Mouse (Mus musculus) erythroblast, adult 5-6 weeks (primary cell): ENCODE data around the gene Ap1s1. TPM values are rescaled to one million over a fixed set of nuclear protein-coding genes. Genes with fewer than 3 reads are reported as not detected.
A peak's percentile ranks its signal among the peaks of the same experiment; 100 is the strongest.

Experiments
- ATAC-seq: replicated peaks from 2 replicates; pipeline ENCODE4 v1.8.0; 2016; ENCODE audit warnings: moderate number of reproducible peaks, mild to moderate bottlenecking, moderate TSS enrichment, inconsistent platforms; ENCODE audit not compliant: poor library complexity, low FRiP score, severe bottlenecking
- total RNA-seq, 2 experiments: library from RNA; stranded (forward) in 1 of 2; stranded (reverse) in 1 of 2; fragments of 150-400 nt in 1 of 2; fragments of 200-764, 138-1000 nt in 1 of 2; gene quantifications; 2 replicates each; pipeline versions ENCODE4 v1.2.3 to v1.2.4; 2015 to 2017; ENCODE audit warnings: low replicate concordance in 2 of 2

Ap1s1 gene
- total RNA-seq, 2 experiments from 2014 or later, result 3.5 to 5.2 TPM

DNA sequence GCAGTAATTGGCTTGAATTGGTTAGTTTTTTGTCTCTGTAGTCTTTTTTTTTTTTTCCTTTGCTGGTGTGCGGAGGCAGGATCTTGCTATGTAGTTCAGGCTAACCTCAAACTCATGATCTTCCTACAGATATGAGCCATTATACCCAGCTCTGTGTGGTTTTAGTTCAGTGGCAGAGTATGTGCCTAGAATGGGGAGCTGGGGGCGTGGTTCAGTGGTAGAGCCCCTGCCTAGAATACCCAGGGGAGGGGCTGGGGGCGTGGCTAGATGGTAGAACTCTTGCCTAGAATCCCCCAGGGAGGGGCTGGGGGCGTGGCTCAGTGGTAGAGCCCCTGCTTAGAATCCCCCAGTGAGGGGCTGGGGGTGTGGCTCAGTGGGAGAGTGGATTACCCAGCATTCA lies 22.8 kb upstream of the Ap1s1 start:
- ATAC-seq, result no peak

GRCm38 (mm10) chr5:137065923-137066322 lies 20.0 kb upstream of the Ap1s1 start:
- no peak for ATAC-seq

- no peak for ATAC-seq
Measured at GRCm38 (mm10) chr5:137065454-137065853, 19.5 kb upstream of the Ap1s1 start.

DNA sequence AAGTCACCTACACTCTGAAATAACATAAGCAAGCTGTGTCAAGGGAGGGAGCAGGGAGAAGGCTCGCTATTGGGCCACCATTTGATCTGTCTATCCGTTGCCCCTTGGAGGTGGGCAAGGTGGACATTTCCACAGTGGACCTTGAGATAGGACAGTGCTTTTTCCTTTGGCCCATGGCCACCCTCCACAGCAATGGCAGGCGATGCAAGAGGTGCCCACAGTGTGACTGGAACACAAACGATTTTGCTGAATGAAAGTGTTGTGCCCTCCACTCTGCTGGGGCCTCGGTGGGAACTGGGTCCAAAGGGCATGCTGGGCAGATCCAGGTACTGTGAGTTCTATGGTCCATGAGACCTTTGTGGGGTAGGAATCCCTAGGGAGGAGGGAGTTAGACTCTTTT lies 16.7 kb upstream of the Ap1s1 start:
- no peak for ATAC-seq

- no peak; the same call in 1 of the 2 replicates for ATAC-seq
Measured at GRCm38 (mm10) chr5:137061809-137062481, 16.0 kb upstream of the Ap1s1 start.

DNA sequence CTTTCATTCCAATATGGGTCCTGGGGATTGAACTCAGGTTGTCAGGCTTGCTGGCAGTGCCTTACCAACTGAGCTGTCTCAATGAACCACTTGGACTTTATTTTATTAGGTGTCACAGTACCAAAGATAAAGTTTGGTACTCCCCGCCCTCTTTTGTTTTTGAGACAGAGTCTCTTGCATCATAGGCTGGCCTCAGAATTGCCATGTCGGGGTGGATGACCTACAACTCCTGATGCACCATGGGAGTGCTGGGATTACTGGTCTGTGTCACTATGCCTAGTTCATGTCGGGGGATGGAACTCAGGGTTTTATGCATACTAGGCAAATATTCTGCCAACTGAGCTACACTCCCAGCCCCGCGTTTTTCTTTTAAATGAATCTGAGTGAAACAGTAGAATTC lies 8.9 kb upstream of the Ap1s1 start:
- ATAC-seq, result no peak

DNA sequence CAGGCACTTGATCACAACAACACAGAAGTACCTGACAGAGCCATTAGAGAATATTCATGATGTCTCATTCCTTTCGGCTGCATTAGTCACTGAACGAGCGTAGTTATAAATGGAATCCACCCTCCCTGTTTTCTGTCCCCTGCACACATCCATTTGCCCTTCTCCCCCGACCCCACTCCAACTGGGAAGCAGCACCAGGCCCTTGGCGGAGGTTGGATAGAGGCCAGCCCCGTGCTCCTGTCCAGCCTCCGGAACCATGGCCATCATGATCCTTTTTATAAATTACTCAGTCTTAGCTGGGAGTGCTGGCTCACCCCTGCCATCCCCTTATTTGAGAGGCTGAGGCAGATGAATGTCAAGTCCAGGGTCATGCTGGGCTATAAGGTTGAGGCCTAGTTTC lies 8.4 kb upstream of the Ap1s1 start:
- ATAC-seq, result no peak

GRCm38 (mm10) chr5:137051914-137052505 lies 6.1 kb upstream of the Ap1s1 start:
- no peak for ATAC-seq

DNA sequence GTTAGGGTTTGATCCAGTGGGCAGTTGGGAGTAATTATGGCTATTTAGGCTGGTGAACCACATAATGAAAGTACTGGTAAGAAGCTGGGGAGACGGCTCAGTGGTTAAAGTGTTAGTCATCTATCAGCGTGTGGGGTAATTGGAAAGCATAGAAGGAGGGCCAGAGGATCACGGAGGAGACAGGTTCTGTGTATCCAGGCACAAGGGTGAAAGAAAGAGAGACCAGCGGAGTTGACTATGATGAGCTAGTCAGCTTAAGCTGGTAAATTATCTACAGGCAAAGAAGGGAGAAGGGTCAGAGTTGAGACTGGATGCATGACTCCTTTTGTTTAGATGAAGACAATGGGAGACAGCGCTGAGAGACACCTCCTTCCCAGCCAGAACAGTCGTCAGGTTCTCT lies 5.2 kb upstream of the Ap1s1 start:
- no peak for ATAC-seq

DNA sequence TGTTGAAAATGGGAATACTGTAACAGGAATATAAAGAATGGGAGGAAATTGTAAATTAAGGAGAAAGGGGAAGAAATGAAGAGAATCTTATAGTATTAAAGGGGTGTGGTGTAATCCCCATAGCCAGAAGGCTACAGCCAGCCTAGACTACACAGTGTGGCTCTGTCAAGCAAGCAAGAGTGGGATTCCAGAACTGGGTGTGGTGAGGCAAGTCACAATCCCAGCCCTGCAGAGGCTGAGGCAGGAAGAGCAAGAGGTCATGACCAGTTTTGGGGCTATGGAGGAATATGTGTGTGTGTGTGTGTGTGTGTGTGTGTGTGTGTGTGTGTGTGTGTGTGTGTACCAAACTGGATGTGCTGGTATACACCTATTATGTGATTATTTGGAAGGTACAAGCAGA lies 1.1 kb upstream of the Ap1s1 start:
- no peak for ATAC-seq

DNA sequence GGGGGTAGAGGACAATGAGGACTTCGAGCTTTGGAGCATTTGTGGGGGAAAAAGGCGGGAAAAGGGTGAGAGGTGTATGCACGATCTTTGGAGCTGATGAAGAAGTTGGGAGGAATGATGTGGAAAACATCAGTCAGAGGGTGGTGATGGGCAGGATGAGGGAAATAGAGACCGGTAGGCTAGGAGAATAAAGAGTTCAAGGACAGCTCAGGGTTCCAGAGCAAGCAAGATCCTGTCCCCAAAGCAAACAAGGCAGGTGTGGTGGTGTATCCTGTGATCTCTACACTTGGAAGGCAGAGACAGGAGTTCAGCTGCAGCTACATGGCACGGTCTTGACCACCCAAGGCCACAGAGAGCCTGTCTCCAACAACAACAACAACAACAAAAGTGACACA lies 386 bp upstream of the Ap1s1 start:
- ATAC-seq, result peak; percentile 30; the same call in 1 of the 2 replicates

- ATAC-seq, result no peak
Measured at GRCm38 (mm10) chr5:137043997-137044396, 1.9 kb downstream of the Ap1s1 start.

- no peak for ATAC-seq
Measured at GRCm38 (mm10) chr5:137041442-137041841, 4.5 kb downstream of the Ap1s1 start.

- ATAC-seq, result no peak
Measured at GRCm38 (mm10) chr5:137039453-137039852, 6.5 kb downstream of the Ap1s1 start.

- ATAC-seq, result no peak
Measured at GRCm38 (mm10) chr5:137036211-137036610, 9.7 kb downstream of the Ap1s1 start.

DNA sequence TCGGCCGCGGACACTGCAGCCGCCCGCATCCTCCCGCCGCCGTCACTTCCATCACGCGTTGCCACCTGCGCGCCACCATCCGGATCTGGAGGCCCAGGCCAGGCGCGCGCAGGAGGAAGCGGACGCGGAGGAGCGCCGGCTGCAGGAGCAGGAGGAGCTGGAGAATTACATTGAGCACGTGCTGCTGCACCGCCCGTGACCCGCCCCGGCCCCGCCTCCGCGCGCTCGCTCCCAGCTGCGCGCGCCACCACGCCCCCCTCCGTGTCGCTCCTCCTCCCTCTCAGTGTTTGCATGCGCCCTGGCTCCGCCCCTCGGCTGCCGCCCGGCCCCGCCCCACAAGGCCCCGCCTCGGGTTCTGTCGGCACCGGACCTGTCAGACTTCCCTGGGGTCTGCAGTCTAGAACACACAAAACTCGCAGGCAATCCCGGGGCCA lies 13.3 kb downstream of the Ap1s1 start:
- peak; percentile 76 for ATAC-seq

GRCm38 (mm10) chr5:137032033-137032421 lies 13.9 kb downstream of the Ap1s1 start:
- ATAC-seq, result no peak

GRCm38 (mm10) chr5:137031076-137032032 lies 14.6 kb downstream of the Ap1s1 start:
- ATAC-seq, result no peak

DNA sequence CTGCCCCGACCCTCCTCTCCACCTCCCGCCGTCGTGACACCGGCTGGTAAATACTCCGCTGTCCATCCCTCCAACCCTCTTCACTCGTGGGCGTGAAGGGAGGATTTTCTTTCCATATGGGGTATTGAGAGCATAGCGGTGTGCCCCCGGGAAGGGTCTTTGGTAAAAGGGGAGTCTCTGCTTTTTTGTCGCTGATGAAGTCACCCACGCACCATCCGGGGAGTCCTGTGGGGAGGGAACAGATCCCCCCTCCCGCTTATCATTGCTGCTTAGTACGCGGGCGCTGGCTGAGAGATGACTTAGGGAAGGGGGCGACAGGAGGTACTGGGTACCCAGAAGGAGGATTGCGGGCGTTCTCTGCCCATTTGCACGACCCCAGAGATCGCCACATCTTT lies 15.5 kb downstream of the Ap1s1 start:
- ATAC-seq, result no peak

GRCm38 (mm10) chr5:137029643-137030415 lies 16.1 kb downstream of the Ap1s1 start:
- peak; percentile 64 for ATAC-seq
